Comparison of ENCODE assay signal across 8 mouse cellular contexts in genomic region chr17:33630171-33630895, GRCm38 (mm10). TPM values are rescaled to one million over a fixed set of nuclear protein-coding genes. Genes with fewer than 3 reads are reported as not detected.
DNase-seq lines count a peak whose midpoint lies in the region; ATAC-seq lines count a peak whose summit lies in the region.

No protein-coding gene starts in this region.

- H3K4me2 ChIP-seq in neural tube, embryonic 11.5 days (ENCODE audit: low read depth) = peak overlapping the region; percentile 48; the same call in 1 of the 2 replicates
- H3K4me2 ChIP-seq in liver, embryonic 12.5 days = peak overlapping the region; percentile 87

- no peak for ATAC-seq in neural tube, embryonic 11.5 days (ENCODE audit: insufficient read depth, low FRiP score, low TSS enrichment)
- no peak for ATAC-seq in liver, embryonic 12.5 days

- peak; percentile 58 for DNase-seq in cerebellum, adult 9-10 months
- DNase-seq in cerebellum, adult 8-10 months = no peak
- DNase-seq in neural tube, embryonic 11.5 days (ENCODE audit: low spot score) = no peak
- DNase-seq in neural tube, embryonic 10.5 days (ENCODE audit: extremely low spot score, low spot score) = no peak
- no peak for DNase-seq in adrenal gland, postnatal 36 days
- no peak for DNase-seq in right cerebral cortex, postnatal 14 days
- no peak for DNase-seq in testis, postnatal 14 days (ENCODE audit: low spot score)

- no peak overlapping the region for H3K27ac ChIP-seq in neural tube, embryonic 11.5 days (ENCODE audit: low read depth, low read length)
- peak overlapping the region; percentile 96 for H3K27ac ChIP-seq in liver, embryonic 12.5 days

- WGBS in neural tube, embryonic 11.5 days = 86% methylated on average over 13 of the region's 13 CpGs
- WGBS in liver, embryonic 12.5 days (ENCODE audit: insufficient replicate concordance) = 86% methylated on average over 13 of the region's 13 CpGs

- H3K4me3 ChIP-seq in neural tube, embryonic 11.5 days (ENCODE audit: low read depth, low read length) = no peak overlapping the region
- H3K4me3 ChIP-seq in liver, embryonic 12.5 days = peak overlapping the region; percentile 72

- no peak overlapping the region; the same call in 1 of the 2 replicates for H3K9ac ChIP-seq in neural tube, embryonic 11.5 days (ENCODE audit: low read length)
- peak overlapping the region; percentile 82 for H3K9ac ChIP-seq in liver, embryonic 12.5 days

- no peaks in the 10 kb centered on the region for H3K27me3 ChIP-seq in neural tube, embryonic 11.5 days (ENCODE audit: control insufficient read depth, insufficient read depth, low read length)
- H3K27me3 ChIP-seq in liver, embryonic 12.5 days (replicated peaks) = no peaks in the 10 kb centered on the region

- H3K9me3 ChIP-seq in neural tube, embryonic 11.5 days (ENCODE audit: control insufficient read depth, low read length) = no peaks in the 10 kb centered on the region
- no peaks in the 10 kb centered on the region for H3K9me3 ChIP-seq in liver, embryonic 12.5 days (replicated peaks)

- H3K36me3 ChIP-seq in neural tube, embryonic 11.5 days (ENCODE audit: control insufficient read depth, insufficient read depth, low read length) = no peaks in the 10 kb centered on the region; the same call in 1 of the 2 replicates
- H3K36me3 ChIP-seq in liver, embryonic 12.5 days = peaks cover 37% of the 10 kb centered on the region

- H3K4me1 ChIP-seq in neural tube, embryonic 11.5 days (ENCODE audit: control insufficient read depth, insufficient read depth, low read length) = peaks cover 7% of the 10 kb centered on the region; the same call in 1 of the 2 replicates
- H3K4me1 ChIP-seq in liver, embryonic 12.5 days = peaks cover 30% of the 10 kb centered on the region

RNA-seq across cellular contexts. Expression of gene Zfp414, which starts 1.4 kb away (rescaled TPM):
- polyA plus RNA-seq in neural tube, embryonic 11.5 days (2014; fragmentation: Nextera tagmentation; extraction: Ambion mirVana) = 68.8 and 71.0 TPM in 2 replicates
- 22.4 and 23.2 TPM in 2 replicates for polyA plus RNA-seq in liver, embryonic 12.5 days (2016; fragmentation: Nextera tagmentation; extraction: Ambion mirVana)
- 10 to 100 TPM; 28.9 to 35.3 TPM for total RNA-seq in adrenal gland, postnatal 36 days (2021)

RNA-seq across cellular contexts. Expression of gene Pram1, which starts 7.5 kb away (rescaled TPM):
- 0.20 and 1.0 TPM in 2 replicates for polyA plus RNA-seq in neural tube, embryonic 11.5 days (2014; fragmentation: Nextera tagmentation; extraction: Ambion mirVana)
- polyA plus RNA-seq in liver, embryonic 12.5 days (2016; fragmentation: Nextera tagmentation; extraction: Ambion mirVana) = 0.69 and 1.2 TPM in 2 replicates
- total RNA-seq in adrenal gland, postnatal 36 days (2021) = under 1 TPM in 1 of 2 experiments, not detected in 1; 0.56 TPM

RNA-seq across cellular contexts. Expression of gene Hnrnpm, which starts 56.3 kb away (rescaled TPM):
- 554 and 558 TPM in 2 replicates for polyA plus RNA-seq in neural tube, embryonic 11.5 days (2014; fragmentation: Nextera tagmentation; extraction: Ambion mirVana)
- 222 and 242 TPM in 2 replicates for polyA plus RNA-seq in liver, embryonic 12.5 days (2016; fragmentation: Nextera tagmentation; extraction: Ambion mirVana)
- 100 to 1,000 TPM; 136 to 171 TPM for total RNA-seq in adrenal gland, postnatal 36 days (2021)
